Mouse (Mus musculus): ENCODE measurements around the gene Rps5. TPM values are rescaled to one million over a fixed set of nuclear protein-coding genes. Genes with fewer than 3 reads are reported as not detected.

Rps5 gene
- total RNA-seq, 2 experiments from 2014 or later: 784 to 787 TPM

Other genes with a start within 250 kb of the Rps5 start
- gene Vmn2r55, start 237.3 kb upstream of the Rps5 start, total RNA-seq (2021): not detected
- gene Vmn2r56, start 187.3 kb upstream of the Rps5 start, total RNA-seq (2021): under 1 TPM in 1 of 2 experiments, not detected in 1; 0.06 TPM
- 10 to 100 TPM; 28.0 to 32.9 TPM for gene Zscan18, start 118.7 kb upstream of the Rps5 start, total RNA-seq (2021)
- gene Zfp329, start 103.4 kb upstream of the Rps5 start, total RNA-seq (2021): 10 to 100 TPM; 25.9 to 26.3 TPM
- 10 to 100 TPM; 20.7 to 22.7 TPM for gene Zfp110, start 87.5 kb upstream of the Rps5 start, total RNA-seq (2021)
- 10 to 100 TPM in 1 of 2 experiments, 1 to 10 TPM in 1; 9.9 to 10.2 TPM for gene Zfp128, start 41.1 kb upstream of the Rps5 start, total RNA-seq (2021)
- 10 to 100 TPM; 13.1 to 13.7 TPM for gene Zscan22, start 24.5 kb upstream of the Rps5 start, total RNA-seq (2021)
- gene Rnf225, start 5.1 kb downstream of the Rps5 start, total RNA-seq (2021): 1 to 10 TPM; 1.2 to 1.6 TPM
- gene Zfp324, start 43.5 kb downstream of the Rps5 start, total RNA-seq (2021): 10 to 100 TPM; 17.5 to 17.8 TPM
- gene Zfp446, start 55.6 kb downstream of the Rps5 start, total RNA-seq (2021): 1 to 10 TPM; 8.6 to 9.0 TPM
- under 1 TPM; 0.32 to 0.36 TPM for gene Slc27a5, start 75.9 kb downstream of the Rps5 start, total RNA-seq (2021)
- 100 to 1,000 TPM; 412 to 415 TPM for gene Trim28, start 76.8 kb downstream of the Rps5 start, total RNA-seq (2021)
- gene Zbtb45, start 87.7 kb downstream of the Rps5 start, total RNA-seq (2021): 10 to 100 TPM; 35.1 to 36.6 TPM
- 100 to 1,000 TPM; 120 to 122 TPM for gene Chmp2a, start 112.5 kb downstream of the Rps5 start, total RNA-seq (2021)
- gene Ube2m, start 116.0 kb downstream of the Rps5 start, total RNA-seq (2021): 100 to 1,000 TPM; 198 to 213 TPM
- 10 to 100 TPM; 13.7 to 17.3 TPM for gene Mzf1, start 132.5 kb downstream of the Rps5 start, total RNA-seq (2021)
- gene Vmn1r85, start 172.9 kb downstream of the Rps5 start, total RNA-seq (2021): under 1 TPM; 0.06 to 0.08 TPM
- not detected for gene Vmn1r86, start 197.6 kb downstream of the Rps5 start, total RNA-seq (2021)
- gene Vmn1r87, start 217.9 kb downstream of the Rps5 start, total RNA-seq (2021): not detected
- gene Vmn1r88, start 237.3 kb downstream of the Rps5 start, total RNA-seq (2021): under 1 TPM; 0.16 to 0.22 TPM